Mouse (Mus musculus) limb, embryonic 14.5 days (tissue): Measurements from ENCODE around the gene Mecom. TPM values are rescaled to one million over a fixed set of nuclear protein-coding genes. Genes with fewer than 3 reads are reported as not detected.

ENCODE experiments used
- ATAC-seq: fragments of 200-750 bp; cut with Nextera tagmentation; 2 replicates; pipeline ENCODE4 v1.8.0; 2017; ENCODE audit warnings: low read depth, moderate number of reproducible peaks, moderate TSS enrichment; ENCODE audit not compliant: low FRiP score
- DNase-seq: peaks from one replicate; pipeline ENCODE4 v3.0.0-alpha.2; 2015; ENCODE audit warnings: low spot score
- H3K27ac ChIP-seq: fragments of 300-500 bp; sonication (generic); replicated peaks from 2 replicates; pipeline ENCODE4 v1.5.1; 2014; ENCODE audit warnings: low read depth, mild to moderate bottlenecking, low read length, moderate library complexity, mixed read lengths
- H3K27me3 ChIP-seq: fragments of 300-500 bp; sonication (generic); 2 replicates; pipeline ENCODE4 v1.6.1; 2014; ENCODE audit warnings: low read length, mixed read lengths; ENCODE audit not compliant: control insufficient read depth, insufficient read depth
- H3K36me3 ChIP-seq: fragments of 300-500 bp; sonication (generic); 2 replicates; pipeline ENCODE4 v1.6.1; 2014; ENCODE audit warnings: mild to moderate bottlenecking, low read length, moderate library complexity, mixed read lengths; ENCODE audit not compliant: control insufficient read depth, insufficient read depth
- H3K4me1 ChIP-seq: fragments of 300-500 bp; sonication (generic); 2 replicates; pipeline ENCODE4 v1.6.1; 2014; ENCODE audit warnings: antibody characterized with exemption, low read length, mixed read lengths; ENCODE audit not compliant: control insufficient read depth, insufficient read depth
- H3K4me2 ChIP-seq: fragments of 300-500 bp; sonication (generic); replicated peaks from 2 replicates; pipeline ENCODE4 v1.6.1; 2014; ENCODE audit warnings: low read depth, mild to moderate bottlenecking, low read length, moderate library complexity; ENCODE audit not compliant: severe bottlenecking
- H3K4me3 ChIP-seq: fragments of 300-500 bp; sonication (generic); replicated peaks from 2 replicates; pipeline ENCODE4 v1.5.1; 2014; ENCODE audit warnings: low read length
- H3K9ac ChIP-seq: fragments of 300-500 bp; sonication (generic); 2 replicates; pipeline ENCODE4 v1.6.1; 2014; ENCODE audit warnings: mild to moderate bottlenecking, low read depth, low read length, moderate library complexity; ENCODE audit not compliant: severe bottlenecking
- H3K9me3 ChIP-seq: fragments of 300-500 bp; sonication (generic); 2 replicates; pipeline ENCODE4 v1.6.1; 2016; ENCODE audit warnings: low read length; ENCODE audit not compliant: control insufficient read depth
- POLR2A ChIP-seq: fragments of 200-500 bp; IDR thresholded peaks from 2 replicates; pipeline ENCODE4 v1.8.0; 2012; ENCODE audit warnings: inconsistent platforms, mild to moderate bottlenecking, moderate library complexity, borderline replicate concordance; ENCODE audit not compliant: insufficient read depth, insufficient read length; ENCODE audit errors: extremely low read depth
- WGBS: fragments of 180-500 bp; shearing (Covaris S2); extraction: QIAGEN DNeasy Blood & Tissue Kit; methylation state at CpG from one replicate; pipeline ENCODE4 v1.1.7; 2014; 5-methylcytosine and 5-hydroxymethylcytosine counted together
- polyA plus RNA-seq, 2 experiments: library from polyadenylated mRNA; depleted of rRNA in 1 of 2; stranded (reverse) in 1 of 2; unstranded in 1 of 2; fragments of >200 nt; fragmentation: Nextera tagmentation in 1 of 2; extraction: Ambion mirVana in 1 of 2; gene quantifications; 2 replicates each; pipeline versions ENCODE4 v1.2.1 to v1.2.3; 2012 to 2014

Gene Mecom
- polyA plus RNA-seq, 2 experiments: 35.8 to 42.2 TPM

- no peak overlapping the region for H3K27ac ChIP-seq
- DNase-seq (no peak), ATAC-seq (no peak)
- no peaks in the 10 kb centered on the region for H3K4me1 ChIP-seq
- no peak overlapping the region for H3K4me2 ChIP-seq
- no peak overlapping the region for H3K9ac ChIP-seq
- no peaks in the 10 kb centered on the region for H3K27me3 ChIP-seq
- WGBS: 88% methylated on average over 4 of the region's 4 CpGs
- H3K36me3 ChIP-seq: no peaks in the 10 kb centered on the region
- no peak for TF ChIP-seq POLR2A
- no peaks in the 10 kb centered on the region for H3K9me3 ChIP-seq
- no peak overlapping the region for H3K4me3 ChIP-seq
These were observed 88.2 kb downstream of the Mecom start for GRCm38 (mm10) chr3:30459626-30460025.

DNA sequence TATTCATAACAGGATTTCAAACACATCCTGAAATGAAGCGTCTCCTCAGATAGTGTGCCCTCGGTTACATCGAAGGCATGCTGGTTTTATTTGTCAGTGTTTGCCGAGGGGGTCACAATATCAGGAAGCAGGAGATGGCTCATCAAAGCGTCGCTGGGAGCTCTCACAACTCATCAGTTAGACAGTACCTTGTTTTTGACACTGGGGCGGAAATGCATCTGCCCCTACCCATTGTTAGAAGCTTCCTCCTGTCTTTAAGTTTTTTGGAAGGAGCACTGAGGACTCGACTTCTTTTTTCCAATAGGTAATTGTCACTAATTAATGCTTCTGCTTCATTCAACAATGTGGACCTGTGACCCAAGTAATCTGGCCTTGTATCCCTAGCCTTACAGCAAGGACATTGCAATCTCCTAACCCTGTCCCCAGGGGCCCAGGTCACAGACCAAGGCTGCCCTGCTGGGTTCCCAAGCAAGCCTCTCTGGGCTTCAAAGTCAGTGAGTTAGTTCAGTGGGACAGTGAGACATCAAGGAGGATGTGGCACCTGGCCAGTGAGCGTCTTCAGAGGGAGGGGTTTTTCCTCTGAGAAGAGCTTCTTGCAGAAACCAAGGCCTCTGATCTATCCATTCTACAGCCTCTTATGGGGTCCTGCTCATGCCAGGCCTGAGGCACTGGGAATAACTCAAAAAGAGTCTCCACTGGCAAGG is 89.7 kb downstream of the Mecom start:
- Histone ChIP-seq H3K27ac (no peak overlapping the region), H3K4me2 (no peak overlapping the region), H3K36me3 (no peaks in the 10 kb centered on the region), H3K9ac (no peak overlapping the region), H3K4me1 (peaks cover 13% of the 10 kb centered on the region), H3K9me3 (no peaks in the 10 kb centered on the region), H3K27me3 (no peaks in the 10 kb centered on the region), H3K4me3 (no peak overlapping the region)
- ATAC-seq (no peak), DNase-seq (no peak)
- 73% methylated on average over 9 of the region's 9 CpGs for WGBS
- TF ChIP-seq POLR2A: no peak

GRCm38 (mm10) chr3:30455902-30456301 is 91.9 kb downstream of the Mecom start:
- Histone ChIP-seq H3K9ac (no peak overlapping the region), H3K27ac (no peak overlapping the region), H3K4me1 (peaks cover 18% of the 10 kb centered on the region), H3K4me3 (no peak overlapping the region), H3K36me3 (no peaks in the 10 kb centered on the region), H3K9me3 (no peaks in the 10 kb centered on the region), H3K4me2 (no peak overlapping the region), H3K27me3 (no peaks in the 10 kb centered on the region)
- WGBS: 56% methylated on average over 8 of the region's 8 CpGs
- no peak for TF ChIP-seq POLR2A
- DNase-seq (no peak), ATAC-seq (no peak)

DNA sequence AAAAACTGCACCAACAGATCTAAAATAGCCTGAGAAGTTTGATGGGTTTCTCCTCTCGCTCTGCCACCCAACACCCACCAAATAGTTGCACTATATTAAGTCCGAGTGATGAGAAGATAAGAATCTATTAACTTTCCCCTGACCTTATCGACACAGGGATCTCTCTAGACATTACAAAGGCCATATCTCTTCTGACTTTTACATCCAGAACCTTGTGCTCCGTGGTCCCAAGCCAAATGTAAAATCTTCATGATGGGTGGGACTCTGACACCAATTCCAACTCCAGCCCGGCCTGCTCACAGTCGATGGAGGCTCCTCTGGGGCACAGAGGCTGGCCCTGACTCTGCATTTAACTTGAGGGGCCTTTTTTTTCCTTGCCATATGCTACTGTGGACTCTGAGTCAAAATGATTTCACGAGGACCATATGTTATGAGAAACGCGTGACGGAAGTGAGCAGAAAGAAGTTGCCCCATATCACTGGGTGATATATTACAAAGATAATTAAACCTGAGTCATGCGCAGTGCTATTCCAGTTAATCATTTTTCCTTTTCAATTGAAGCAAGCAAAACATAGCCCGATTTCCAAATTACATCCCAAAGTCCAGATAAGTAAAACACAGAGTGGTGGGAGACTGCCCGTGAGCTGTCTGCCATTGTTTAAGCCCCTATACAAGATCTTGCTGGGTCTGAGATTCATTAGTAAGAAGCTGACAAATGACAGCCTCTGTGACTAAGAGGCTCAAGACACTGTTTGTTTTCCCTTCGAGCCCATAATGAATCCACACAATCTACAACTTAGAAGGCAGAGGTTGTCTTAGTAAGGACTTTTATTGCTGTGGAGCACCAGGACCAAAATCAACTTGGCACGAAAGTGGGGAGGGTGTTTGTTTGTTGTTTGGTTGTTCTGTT is 94.0 kb downstream of the Mecom start:
- no peak for DNase-seq
- Histone ChIP-seq H3K27ac (no peak overlapping the region), H3K4me3 (no peak overlapping the region), H3K9me3 (no peaks in the 10 kb centered on the region), H3K36me3 (no peaks in the 10 kb centered on the region), H3K27me3 (no peaks in the 10 kb centered on the region), H3K9ac (no peak overlapping the region), H3K4me1 (peaks cover 18% of the 10 kb centered on the region), H3K4me2 (no peak overlapping the region)
- TF ChIP-seq POLR2A: no peak
- 48% methylated on average over 15 of the region's 15 CpGs for WGBS
- no peak for ATAC-seq

- Histone ChIP-seq H3K9me3 (no peaks in the 10 kb centered on the region), H3K4me2 (no peak overlapping the region), H3K9ac (no peak overlapping the region), H3K4me3 (no peak overlapping the region), H3K27ac (no peak overlapping the region), H3K27me3 (no peaks in the 10 kb centered on the region), H3K4me1 (peaks cover 18% of the 10 kb centered on the region), H3K36me3 (no peaks in the 10 kb centered on the region)
- WGBS: 45% methylated on average over 6 of the region's 6 CpGs
- DNase-seq (no peak), ATAC-seq (no peak)
- no peak for TF ChIP-seq POLR2A
These were observed 94.8 kb downstream of the Mecom start for GRCm38 (mm10) chr3:30453046-30453445.
